Mouse (Mus musculus) spleen, adult 10 weeks (tissue): ENCODE data around the gene Ednra. TPM values are rescaled to one million over a fixed set of nuclear protein-coding genes. Genes with fewer than 3 reads are reported as not detected.

Source experiments
- polyA plus RNA-seq: library from polyadenylated mRNA; stranded (reverse); fragments of 350-450 nt; fragmentation: Illumina TruSeq; extraction: RNeasy Lipid Tissue Mini Kit (QIAGEN cat#74804); gene quantifications from one replicate; pipeline ENCODE4 v1.2.3, GENCODE M21; 2015; ENCODE audit warnings: low replicate concordance; ENCODE audit not compliant: insufficient read depth

The Ednra gene
- polyA plus RNA-seq, result 4.7 TPM

DNA sequence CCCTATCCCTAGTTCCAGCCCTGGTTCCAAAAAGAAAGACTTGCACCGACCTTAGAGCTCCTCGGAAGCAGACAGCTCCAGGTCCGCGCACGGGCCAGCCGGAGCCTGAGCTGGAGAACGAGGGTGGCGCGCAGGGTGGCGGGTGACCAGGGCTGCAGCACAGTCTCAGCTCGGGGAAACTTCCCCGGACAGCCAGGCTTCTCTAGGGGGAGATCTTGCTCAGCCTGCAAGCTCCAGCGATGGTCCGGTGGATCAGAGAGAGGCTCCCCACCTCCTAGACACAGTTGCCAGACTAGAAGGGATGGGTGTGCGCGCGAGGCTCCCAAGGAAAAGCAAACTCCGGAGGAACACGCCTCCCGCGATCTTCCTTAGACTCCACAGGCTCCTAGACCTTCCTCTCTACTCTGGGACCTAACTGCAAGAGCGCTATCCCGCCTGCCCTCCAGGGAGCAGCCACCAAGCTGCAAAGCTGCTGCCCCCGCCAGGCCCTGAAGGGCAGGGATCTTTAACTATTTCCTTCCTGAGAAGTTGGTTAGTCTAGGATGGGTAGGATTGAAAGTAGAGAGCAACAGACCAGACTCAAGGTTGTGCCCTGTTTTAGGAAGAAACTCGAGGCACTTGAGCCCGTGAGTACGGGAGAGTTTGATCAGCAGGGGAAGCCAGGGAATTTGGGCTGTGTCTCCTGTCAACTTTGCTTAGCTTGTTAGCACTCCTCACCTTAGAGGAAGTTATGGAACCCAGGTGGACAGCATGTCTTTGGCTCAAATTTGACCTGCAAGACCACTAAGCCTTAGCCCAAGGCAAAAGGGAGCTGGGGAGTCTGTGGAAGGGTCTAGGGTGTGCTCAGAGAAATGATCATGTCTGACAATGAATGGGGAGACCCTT lies at the start of gene Ednra:
TSS of gene Ednra (minus strand) at position 419 of the 885 bp plus-strand sequence.

Other genes with a start within 250 kb of the Ednra start
- gene Arhgap10, start 206.5 kb downstream of the Ednra start, polyA plus RNA-seq, result 8.1 TPM
- gene Prmt9, start 175.1 kb downstream of the Ednra start, polyA plus RNA-seq, result 31.3 TPM
- gene Tmem184c, start 113.8 kb downstream of the Ednra start, polyA plus RNA-seq, result 51.5 TPM